ENCODE assay signal across 23 mouse cellular contexts in genomic region chr11:68769770-68770510, GRCm38 (mm10).
DNase-seq lines count a peak whose midpoint lies in the region; ATAC-seq lines count a peak whose summit lies in the region.
"Had no signal": no experiment of that assay in that cellular context is flagged by ENCODE, and none has a peak within 500 bp of the region (broad histone marks: within the 10 kb centered on the region; RNA-seq: fewer than 3 reads in every experiment).

No protein-coding gene starts in this region.

- no peaks in the 10 kb centered on the region for H3K9me3 ChIP-seq in erythroblast, embryonic 14.5 days (ENCODE audit: control insufficient read depth, low read length)
- H3K9me3 ChIP-seq in liver, embryonic 15.5 days (replicated peaks), result no peaks in the 10 kb centered on the region
- no peaks in the 10 kb centered on the region for H3K9me3 ChIP-seq in forebrain, embryonic 10.5 days
- no peaks in the 10 kb centered on the region for H3K9me3 ChIP-seq in hindbrain, embryonic 12.5 days (replicated peaks)
- H3K9me3 ChIP-seq: forebrain, embryonic 13.5 days; heart, embryonic 15.5 days had no signal

- intact Hi-C loops in heart, postnatal 36 days (cut with DNase I), result no loop called here

- 68% methylated on average over 9 of the region's 9 CpGs for WGBS in liver, embryonic 15.5 days (ENCODE audit: insufficient replicate concordance)
- WGBS in forebrain, embryonic 10.5 days, result 94% methylated on average over 9 of the region's 9 CpGs
- 93% methylated on average over 9 of the region's 9 CpGs for WGBS in hindbrain, embryonic 12.5 days

- DNase-seq in thymus, postnatal 0 days (ENCODE audit: low spot score), result peak; percentile 20
- no peak for DNase-seq in thymus, adult 18-20 months
- DNase-seq in forebrain, embryonic 10.5 days (ENCODE audit: extremely low spot score, low spot score), result no peak
- no peak for DNase-seq in heart, postnatal 36 days
- DNase-seq in ovary, adult 18-20 months (ENCODE audit: low spot score), result no peak
- DNase-seq: adrenal gland, postnatal 10 days; cerebellum, adult 9-11 months; embryo, embryonic 11 days; gastrocnemius, postnatal 14 days; heart, adult 2 months; kidney, adult 8-10 months; kidney, postnatal 25 days; left cerebral cortex, postnatal 4 days; retina, postnatal 1 day had no signal

- no peaks in the 10 kb centered on the region for H3K27me3 ChIP-seq in erythroblast, embryonic 14.5 days (ENCODE audit: control insufficient read depth)
- H3K27me3 ChIP-seq in liver, embryonic 15.5 days, result no peaks in the 10 kb centered on the region
- no peaks in the 10 kb centered on the region for H3K27me3 ChIP-seq in forebrain, embryonic 10.5 days (ENCODE audit: poor library complexity, severe bottlenecking)
- no peaks in the 10 kb centered on the region for H3K27me3 ChIP-seq in hindbrain, embryonic 12.5 days
- H3K27me3 ChIP-seq: forebrain, embryonic 13.5 days; heart, embryonic 15.5 days had no signal

- ATAC-seq in liver, embryonic 15.5 days (ENCODE audit: insufficient read depth), result 0 out of 2 replicates have a peak, but pooled peaks have one; percentile 36
- ATAC-seq in hindbrain, embryonic 12.5 days (ENCODE audit: low FRiP score), result no peak
- ATAC-seq: activated CD4-positive, CD25-positive, alpha-beta regulatory T cell, adult 4 months; forebrain, embryonic 13.5 days; hindbrain, postnatal 0 days had no signal

- H3K4me2 ChIP-seq in liver, embryonic 15.5 days, result peak overlapping the region; percentile 33
- H3K4me2 ChIP-seq in hindbrain, embryonic 12.5 days (replicated peaks), result no peak overlapping the region
- H3K4me2 ChIP-seq: forebrain, embryonic 13.5 days; heart, embryonic 15.5 days; midbrain, embryonic 11.5 days had no signal

- H3K9ac ChIP-seq in liver, embryonic 15.5 days, result no peak overlapping the region
- no peak overlapping the region for H3K9ac ChIP-seq in hindbrain, embryonic 12.5 days
- H3K9ac ChIP-seq: forebrain, embryonic 13.5 days; heart, embryonic 15.5 days had no signal

- peaks cover 99% of the 10 kb centered on the region for H3K36me3 ChIP-seq in erythroblast, embryonic 14.5 days (ENCODE audit: control insufficient read depth)
- H3K36me3 ChIP-seq in liver, embryonic 15.5 days (replicated peaks), result peaks cover 79% of the 10 kb centered on the region
- peaks cover 100% of the 10 kb centered on the region for H3K36me3 ChIP-seq in forebrain, embryonic 10.5 days (replicated peaks)
- peaks cover 98% of the 10 kb centered on the region for H3K36me3 ChIP-seq in hindbrain, embryonic 12.5 days

- H3K4me1 ChIP-seq in erythroblast, embryonic 14.5 days (ENCODE audit: control insufficient read depth), result peaks cover 41% of the 10 kb centered on the region
- peaks cover 46% of the 10 kb centered on the region for H3K4me1 ChIP-seq in liver, embryonic 15.5 days (replicated peaks)
- no peaks in the 10 kb centered on the region for H3K4me1 ChIP-seq in forebrain, embryonic 10.5 days
- H3K4me1 ChIP-seq in hindbrain, embryonic 12.5 days, result no peaks in the 10 kb centered on the region
- H3K4me1 ChIP-seq: heart, embryonic 15.5 days had no signal

- peak overlapping the region; percentile 1 for H3K4me3 ChIP-seq in erythroblast, embryonic 14.5 days (replicated peaks)
- H3K4me3 ChIP-seq in liver, embryonic 15.5 days (replicated peaks), result no peak overlapping the region
- H3K4me3 ChIP-seq in forebrain, embryonic 10.5 days, result no peak overlapping the region
- H3K4me3 ChIP-seq in hindbrain, embryonic 12.5 days, result no peak overlapping the region
- H3K4me3 ChIP-seq: forebrain, embryonic 13.5 days; heart, adult 2 months; heart, embryonic 15.5 days had no signal

- peak overlapping the region; percentile 81 for H3K27ac ChIP-seq in liver, embryonic 15.5 days (replicated peaks)
- H3K27ac ChIP-seq in forebrain, embryonic 10.5 days, result no peak overlapping the region
- no peak overlapping the region for H3K27ac ChIP-seq in hindbrain, embryonic 12.5 days
- H3K27ac ChIP-seq: forebrain, embryonic 13.5 days; heart, adult 2 months; heart, embryonic 15.5 days; hindbrain, postnatal 0 days; macrophage had no signal
